Mouse (Mus musculus) lung, adult 2 months (tissue): ENCODE measurements around the gene Ppfibp1.

Source experiments
- CTCF ChIP-seq: fragments of 200-500 bp; IDR thresholded peaks from 2 replicates; pipeline ENCODE4 v1.5.1; 2011; ENCODE audit warnings: mild to moderate bottlenecking, low read length, control low read depth; ENCODE audit not compliant: insufficient read depth
- POLR2A ChIP-seq: fragments of 200-500 bp; IDR thresholded peaks from 2 replicates; pipeline ENCODE4 v1.6.1; 2011; ENCODE audit warnings: low read depth, mild to moderate bottlenecking, control low read depth, low read length, borderline replicate concordance; ENCODE audit errors: extremely low read depth

GRCm38 (mm10) chr6:146863154-146863553 lies 25.1 kb upstream of the Ppfibp1 start:
- TF ChIP-seq CTCF (no peak), POLR2A (no peak)
